Mouse (Mus musculus) liver, postnatal 0 days (tissue): ENCODE measurements at regions not wholly inside any gene's neighbourhood (a gene's known extent, or its start where the extent isn't known, plus 50 kb on each side); places are given as distances from the start of the nearest gene placed in this dataset.

Experiments used
- CTCF ChIP-seq: sonication (generic); IDR thresholded peaks from 2 replicates; pipeline ENCODE4 v1.5.1; 2016; ENCODE audit warnings: antibody characterized with exemption, low read depth
- EP300 ChIP-seq: IDR thresholded peaks from 2 replicates; pipeline ENCODE4 v1.6.1; 2016; ENCODE audit warnings: antibody characterized with exemption, low read depth, mild to moderate bottlenecking

GRCm38 (mm10) chr4:12376797-12377570, 205.2 kb upstream of the Fam92a start:
- no peak for TF ChIP-seq EP300
- TF ChIP-seq CTCF, result no peak
